Mouse (Mus musculus): ENCODE data around the gene Otof.

Otof gene

DNA sequence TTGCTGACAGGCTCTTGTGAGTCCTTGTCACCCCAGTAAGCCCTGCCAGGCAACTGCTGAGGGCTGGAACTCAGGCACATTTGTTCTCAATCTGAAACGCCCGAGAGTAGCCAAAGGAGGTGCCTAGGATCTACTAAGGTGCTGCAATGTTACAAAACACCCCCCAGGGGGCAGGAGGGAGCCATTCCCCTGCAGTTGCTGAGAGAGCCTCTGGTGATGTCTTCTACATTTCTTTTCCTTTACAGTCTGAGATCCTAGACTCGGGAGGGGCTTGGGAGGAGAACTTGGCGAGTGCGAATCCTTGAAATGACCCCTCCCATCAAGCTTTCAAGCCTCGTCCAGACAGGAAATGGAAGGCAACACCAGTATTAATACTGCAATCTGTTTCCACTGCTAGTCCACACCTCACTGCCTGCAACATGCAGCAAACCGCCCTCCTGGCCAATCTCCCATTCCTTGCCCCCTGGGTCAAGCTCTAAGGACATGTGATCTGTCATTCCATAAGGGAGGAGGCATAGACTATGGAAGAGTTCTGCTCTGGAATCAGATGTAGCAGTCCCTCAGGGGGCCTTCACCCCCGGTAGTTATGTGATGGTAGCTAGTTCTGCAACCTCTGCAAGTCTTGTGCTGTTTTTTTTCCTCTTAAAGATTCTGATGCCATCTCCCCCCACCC lies 38.0 kb downstream of the Otof start:
- peak; percentile 47 for DNase-seq (ENCODE audit: extremely low spot score, low spot score)

DNA sequence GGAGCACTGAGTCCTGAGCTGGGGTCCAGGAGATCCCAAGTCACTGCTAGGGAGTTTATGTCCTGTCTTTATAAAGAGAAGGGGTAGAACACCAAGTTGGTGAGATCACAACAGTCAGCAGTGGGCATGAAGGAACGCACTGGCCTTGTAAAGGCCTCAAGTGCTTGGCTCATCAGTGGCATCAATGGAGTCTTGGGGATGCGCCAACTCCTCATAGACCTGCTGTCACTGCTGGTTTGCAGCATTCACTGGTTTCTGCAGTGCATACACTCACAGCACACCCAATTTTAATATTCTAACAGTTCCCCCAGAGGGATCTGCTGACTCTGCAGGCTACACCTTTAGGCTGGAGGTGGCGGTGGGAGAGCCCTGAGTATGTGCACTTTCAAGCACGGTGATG lies 38.6 kb downstream of the Otof start:
- DNase-seq (ENCODE audit: extremely low spot score, low spot score): no peak

DNA sequence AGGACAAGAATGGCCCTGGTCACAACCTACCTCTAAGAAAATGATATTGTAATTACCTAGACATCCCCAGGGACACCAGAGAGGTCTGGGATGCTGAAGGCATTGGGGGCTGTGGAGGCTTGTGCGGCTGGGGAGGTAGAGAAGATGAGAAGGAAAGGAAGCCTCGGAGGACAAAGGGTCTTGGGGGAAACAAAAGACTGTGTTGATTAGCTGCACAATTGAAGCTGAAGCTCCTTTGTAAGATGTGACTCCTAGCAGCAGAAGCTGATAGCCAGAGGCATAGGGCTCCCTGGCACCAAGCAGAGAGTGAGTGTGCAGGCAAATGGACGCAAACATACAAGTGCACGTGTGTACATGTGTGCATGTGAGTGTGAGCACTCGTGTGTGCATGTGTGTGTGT lies 45.1 kb downstream of the Otof start:
- DNase-seq (ENCODE audit: extremely low spot score, low spot score): no peak

DNA sequence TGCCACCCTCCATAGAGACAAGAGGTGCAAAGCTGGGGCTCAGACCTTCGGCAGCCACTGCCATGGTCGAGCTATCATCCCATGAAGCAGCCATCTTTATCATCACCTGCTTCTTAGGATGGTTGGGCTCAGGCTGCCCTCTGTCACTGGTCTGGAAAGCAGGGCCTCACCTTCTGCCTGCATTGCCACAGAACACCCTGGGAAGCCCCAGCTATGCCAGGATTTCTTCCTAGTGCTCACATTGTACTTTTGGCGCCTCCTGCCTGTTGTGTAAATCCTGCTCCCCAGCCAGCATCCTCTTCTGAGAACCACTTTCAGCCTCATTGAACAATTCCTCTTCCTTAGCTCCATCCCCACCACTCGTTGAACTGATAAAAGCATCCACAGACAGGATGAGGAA lies 45.9 kb downstream of the Otof start:
- DNase-seq (ENCODE audit: extremely low spot score, low spot score): no peak

DNA sequence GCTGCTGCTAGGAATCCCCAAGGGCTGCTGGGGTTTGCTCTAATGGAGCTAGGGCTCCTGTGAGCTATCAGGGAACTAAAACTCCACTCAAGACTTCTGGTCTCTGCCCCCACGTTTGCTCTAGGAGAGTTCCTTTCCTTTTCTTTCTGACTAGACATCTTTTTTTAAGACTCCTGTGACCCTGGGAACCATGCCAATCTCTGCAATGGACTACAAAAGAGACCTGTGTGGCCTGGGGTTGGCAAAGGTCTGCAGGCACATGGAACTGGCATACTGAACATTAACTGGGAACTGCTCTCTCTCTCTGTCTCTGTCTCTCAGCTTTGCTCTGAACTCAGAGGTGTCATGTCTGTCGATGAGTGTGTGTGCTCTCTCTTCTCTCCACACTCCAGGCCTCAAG lies 46.4 kb downstream of the Otof start:
- no peak for DNase-seq (ENCODE audit: extremely low spot score, low spot score)

DNA sequence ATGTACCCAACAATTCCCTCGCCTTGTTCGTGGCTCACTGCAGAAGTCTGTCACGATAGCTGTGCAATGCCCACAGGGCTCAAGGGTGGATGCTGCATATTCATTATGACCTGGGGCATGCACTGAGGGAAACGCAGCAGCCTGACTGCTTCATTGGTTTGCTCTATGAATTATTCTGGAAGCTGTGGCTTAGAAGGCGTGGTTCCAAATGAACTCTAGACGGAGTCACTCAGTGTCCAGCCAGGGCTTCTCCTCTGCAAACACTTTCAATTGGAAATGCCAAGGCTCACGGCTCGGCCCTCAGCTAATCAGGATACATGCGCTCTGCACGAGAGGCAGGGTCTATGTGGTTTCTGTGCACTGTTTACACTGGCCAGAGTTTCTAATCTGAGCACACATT lies 50.2 kb downstream of the Otof start:
- DNase-seq (ENCODE audit: extremely low spot score, low spot score): no peak

DNA sequence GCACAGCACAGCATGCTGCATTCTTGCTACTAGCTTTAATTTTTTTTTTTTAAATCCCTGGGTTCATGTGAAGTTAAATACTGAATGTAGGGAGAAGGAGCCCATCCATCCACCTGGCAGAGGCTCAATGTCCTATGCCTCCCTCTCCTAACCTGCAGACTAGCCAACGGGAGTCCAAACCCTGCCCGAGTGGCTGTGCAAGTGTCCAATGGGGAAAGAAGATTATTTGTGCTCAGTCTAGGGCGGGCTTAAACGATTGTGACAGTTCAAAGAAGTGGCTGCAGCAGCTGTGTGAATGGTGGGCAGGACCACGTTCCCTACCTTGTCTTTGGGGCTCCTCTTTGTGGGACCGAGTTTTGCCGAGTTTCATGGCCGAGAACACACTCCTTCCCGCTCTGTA lies 54.9 kb downstream of the Otof start:
- DNase-seq (ENCODE audit: extremely low spot score, low spot score): no peak

DNA sequence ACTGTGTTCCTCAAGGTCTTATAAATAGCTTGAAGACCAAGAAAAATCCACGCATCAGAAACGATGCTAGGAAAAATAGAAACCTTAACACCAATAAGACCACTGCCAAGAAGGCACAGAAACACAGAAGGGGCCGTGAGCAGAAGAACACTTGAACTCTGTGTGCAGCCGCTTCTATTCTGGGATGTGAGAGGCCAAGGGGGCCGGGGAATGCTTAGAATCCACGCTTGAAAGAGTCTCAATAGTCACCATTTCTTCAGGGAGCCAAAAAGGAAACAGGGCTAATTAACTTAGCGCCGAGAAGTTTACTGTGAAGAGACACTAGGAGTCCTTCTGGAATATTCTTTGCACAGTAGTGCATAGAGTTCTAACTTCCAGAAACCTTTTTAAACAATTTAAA lies 60.6 kb downstream of the Otof start:
- DNase-seq (ENCODE audit: extremely low spot score, low spot score): peak; percentile 21

DNA sequence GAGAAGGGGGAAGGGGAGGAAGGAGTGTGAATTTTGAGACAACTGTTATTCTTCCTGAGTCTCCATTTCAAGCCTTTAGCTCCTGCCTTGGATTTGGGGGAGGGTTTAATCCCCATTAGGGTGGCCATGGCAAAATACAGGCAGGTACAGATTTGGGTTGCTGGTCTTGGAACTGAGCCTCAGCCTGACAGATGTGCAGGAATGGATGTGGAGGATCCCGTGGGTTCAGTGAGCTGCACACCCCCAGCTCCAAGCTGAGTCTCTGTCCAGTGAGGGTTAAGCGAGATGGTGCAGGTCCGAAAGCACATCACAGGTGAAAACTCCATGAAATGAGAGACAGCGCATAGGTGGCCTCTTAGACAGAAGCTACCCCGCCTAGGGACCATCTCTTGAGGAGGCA lies 61.2 kb downstream of the Otof start:
- no peak for DNase-seq (ENCODE audit: extremely low spot score, low spot score)

DNA sequence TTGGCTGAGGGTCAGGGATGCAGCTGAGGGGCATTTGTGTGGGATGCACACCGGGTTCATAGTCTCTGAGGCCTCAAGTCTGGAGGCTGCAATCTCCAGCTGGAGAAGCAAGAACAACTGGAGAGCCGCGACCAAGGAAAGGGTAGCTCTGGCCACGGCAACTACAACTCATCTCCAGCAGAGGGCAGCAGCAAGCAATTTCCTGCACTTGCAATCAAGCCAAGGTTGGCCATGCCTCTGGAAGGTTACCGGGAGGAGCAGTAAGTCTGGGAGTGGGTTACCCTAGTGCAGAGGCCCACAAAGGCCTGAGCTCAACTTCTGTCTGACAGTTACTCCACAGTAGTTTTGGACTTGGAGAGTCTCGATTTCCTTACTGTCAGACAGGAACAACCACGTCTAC lies 70.3 kb downstream of the Otof start:
- DNase-seq (ENCODE audit: extremely low spot score, low spot score): peak; percentile 74

DNA sequence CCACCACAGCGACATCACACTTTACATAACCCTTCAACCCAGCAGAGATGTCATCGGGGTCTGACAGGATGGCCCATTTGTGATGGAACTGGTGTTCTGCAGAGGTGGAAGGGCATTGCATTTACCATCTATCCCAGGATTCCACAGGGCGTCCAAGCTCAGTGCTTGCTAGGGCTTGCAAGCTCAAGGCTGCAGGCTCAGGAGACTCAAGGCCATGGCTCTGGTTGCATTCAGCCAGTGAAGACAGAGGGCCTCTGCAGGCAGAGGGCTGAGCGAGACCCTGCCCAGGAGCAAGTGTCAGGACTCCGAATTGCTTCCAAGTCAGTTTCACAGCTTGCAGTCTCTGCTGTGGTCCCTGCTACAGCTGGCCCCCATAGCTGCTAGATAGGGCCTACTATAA lies 71.9 kb downstream of the Otof start:
- no peak for DNase-seq (ENCODE audit: extremely low spot score, low spot score)

DNA sequence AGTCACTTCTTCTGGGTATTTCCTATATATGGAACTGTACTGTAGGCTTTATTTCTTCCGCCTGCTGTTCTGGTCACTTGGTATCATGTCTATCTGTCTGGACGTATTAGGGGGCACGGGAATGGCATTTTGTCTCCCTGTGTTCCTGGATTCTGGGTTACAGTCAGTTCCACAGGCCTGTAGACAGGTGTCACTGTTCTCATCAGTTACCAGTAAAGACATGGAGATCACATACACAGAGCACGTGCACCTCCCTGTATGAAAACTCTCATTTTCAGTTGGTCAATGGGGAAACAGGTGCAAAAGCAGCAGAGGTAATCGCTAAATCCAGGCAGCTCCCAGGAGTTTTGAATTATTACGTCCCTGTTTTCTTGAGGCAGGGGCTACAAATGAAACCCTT lies 74.0 kb downstream of the Otof start:
- DNase-seq (ENCODE audit: extremely low spot score, low spot score): no peak

DNA sequence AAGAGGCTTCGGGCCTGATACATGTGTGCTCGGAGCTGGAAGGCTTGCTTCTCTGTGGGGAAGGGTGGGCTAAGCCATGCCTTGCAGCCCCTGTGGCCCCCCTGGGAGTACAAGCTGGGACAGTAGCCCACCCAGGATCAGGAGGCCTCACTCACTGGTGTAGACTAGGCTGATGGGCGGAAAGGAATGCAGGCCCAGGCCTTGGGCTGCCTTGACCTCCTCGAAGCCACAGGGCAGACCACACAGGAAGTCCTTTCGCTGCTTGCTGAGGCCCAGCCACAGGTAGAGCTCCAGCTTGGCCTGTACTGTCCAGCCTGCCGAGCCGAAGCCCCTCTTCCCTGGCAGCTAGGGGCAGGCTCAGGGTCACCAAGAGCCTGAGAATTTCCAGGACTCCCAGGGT lies 78.9 kb downstream of the Otof start:
- peak; percentile 18 for DNase-seq (ENCODE audit: extremely low spot score, low spot score)

DNA sequence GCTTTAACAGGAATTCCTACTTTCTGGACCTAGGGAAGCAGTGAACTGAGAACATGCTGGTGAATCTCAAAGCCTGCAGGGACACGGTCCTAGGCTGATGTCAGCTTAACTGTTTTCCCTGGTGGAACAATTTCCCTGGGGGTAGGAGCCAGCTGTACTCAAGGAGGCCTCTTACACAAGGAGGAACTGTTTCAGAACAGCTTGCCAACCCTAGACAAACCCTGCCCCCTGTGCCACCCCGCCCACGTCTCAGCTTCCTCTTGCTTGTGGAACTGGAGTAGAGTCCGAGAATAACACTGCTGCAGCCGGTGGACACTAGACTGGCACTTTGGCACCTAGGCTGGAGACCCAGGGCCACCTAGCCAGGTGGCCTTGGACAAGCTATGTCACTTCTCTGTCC lies 92.3 kb downstream of the Otof start:
- no peak for DNase-seq (ENCODE audit: extremely low spot score, low spot score)

DNA sequence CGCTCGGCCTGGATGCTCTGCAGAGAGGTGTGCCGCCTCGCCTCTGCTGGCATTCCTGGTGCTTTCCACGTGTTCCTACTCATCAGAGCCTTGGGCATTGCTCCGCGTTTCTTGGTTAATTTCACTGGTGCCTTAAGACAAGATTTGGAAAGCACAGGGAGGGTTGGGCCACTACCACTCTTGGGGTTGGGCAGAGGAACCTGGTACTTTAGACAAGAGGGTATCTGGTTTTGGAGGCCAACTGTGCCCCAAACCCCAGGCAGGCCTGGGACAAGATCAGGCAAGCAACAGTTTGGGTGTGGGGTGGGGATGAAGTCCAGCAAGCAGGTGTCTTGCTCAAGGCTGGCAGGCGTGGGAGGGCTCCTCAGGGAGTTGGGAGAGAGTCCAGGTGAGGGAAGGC lies 94.3 kb downstream of the Otof start:
- DNase-seq (ENCODE audit: extremely low spot score, low spot score): no peak

DNA sequence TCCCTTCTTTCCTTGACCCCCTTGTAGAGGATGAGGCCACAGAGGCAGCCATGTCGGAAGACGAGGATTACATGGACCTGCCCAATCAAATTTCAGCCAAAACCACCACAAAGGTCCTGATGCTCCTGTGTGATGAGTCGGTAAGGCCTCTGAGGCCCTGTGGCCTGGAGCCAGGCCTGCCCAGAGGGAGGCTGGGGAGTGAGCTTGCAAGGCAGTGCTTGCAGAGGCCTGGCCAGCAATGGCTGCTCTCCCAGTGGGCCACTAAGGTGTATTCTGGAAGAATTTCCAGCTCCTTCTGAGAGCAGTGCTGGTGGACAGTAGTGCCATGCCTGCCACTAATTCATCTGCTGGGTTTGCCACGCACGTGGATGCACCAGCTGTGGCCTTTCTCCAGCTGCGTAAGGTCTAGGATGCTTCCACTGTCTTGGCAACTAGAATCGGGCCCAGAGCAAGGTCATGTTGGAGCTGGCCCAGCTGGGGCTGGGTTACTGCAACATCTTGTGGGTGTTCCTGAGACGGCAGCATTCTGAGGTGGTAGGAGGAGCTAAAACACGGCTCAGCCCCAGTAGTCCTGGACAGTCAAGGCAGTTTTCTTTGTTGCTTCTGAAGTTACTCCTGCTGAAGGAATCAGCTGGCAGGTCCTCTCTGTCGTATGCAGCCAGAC lies 103.2 kb downstream of the Otof start:
- no peak for DNase-seq (ENCODE audit: extremely low spot score, low spot score)

DNA sequence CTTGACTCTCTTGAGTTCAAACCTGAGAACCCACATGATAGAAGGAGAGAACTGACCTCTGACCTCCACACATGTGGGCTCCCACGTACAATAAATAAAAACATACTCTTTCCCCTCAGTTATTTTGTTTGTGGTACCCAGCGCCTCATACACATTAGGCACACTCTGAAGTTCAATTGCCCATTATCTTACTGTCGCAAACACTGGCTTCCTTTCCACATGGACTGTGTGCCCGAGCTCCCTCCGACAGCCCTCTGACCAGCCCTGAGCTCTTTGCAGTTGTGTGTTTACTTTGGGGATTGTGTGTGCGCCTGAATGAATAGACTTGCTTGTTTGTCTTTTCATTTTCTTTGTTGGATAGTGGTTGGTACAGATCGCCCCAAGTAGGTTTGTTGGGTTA lies 105.1 kb downstream of the Otof start:
- DNase-seq (ENCODE audit: extremely low spot score, low spot score): no peak

DNA sequence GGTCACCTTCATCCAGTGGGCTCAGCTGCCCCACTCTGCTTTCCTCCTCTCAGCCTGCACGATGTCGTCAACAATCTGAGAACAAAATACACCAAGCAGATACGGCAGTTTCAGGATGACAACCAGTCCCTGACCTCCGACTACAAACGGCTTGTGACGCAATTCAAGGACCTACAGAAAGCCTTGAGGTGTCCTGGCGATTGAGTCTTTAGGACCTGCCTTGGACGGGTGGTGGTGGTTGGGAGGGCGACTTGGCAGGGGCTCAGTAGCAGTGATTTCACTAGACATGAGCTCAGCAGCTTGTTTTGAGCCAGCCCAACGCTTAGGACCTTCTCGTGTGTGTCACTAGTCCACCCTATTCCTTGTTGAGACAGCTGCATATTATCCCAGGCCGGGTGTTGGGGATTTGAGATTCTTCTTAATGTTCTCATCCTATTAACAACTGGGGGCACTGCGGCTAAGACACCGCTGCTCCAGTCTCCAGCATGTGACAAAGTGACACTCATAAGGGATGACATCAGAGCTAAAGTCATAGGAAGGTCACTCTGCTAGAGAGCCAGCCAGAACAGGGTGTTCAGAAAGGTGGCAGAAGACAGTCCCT lies 106.1 kb downstream of the Otof start:
- no peak for DNase-seq (ENCODE audit: extremely low spot score, low spot score)

DNA sequence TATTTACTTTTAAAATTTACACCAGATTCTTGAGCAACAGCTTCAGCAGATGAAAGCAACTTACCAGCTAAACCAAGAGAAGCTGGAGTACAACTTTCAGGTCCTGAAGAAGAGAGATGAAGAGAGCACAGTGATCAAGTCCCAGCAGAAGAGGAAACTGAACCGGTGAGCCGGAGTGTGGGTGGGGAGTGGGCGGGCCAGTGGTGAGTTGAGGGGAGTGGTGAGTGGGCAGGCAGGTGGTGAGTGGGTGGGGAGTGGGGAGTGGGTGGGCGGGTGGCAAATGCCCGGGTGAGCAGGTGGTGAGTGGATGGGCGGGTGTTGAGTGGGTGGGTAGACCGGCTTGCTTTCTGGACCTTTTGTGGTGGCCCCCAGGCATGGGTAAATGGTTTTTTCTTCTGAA lies 106.6 kb downstream of the Otof start:
- DNase-seq (ENCODE audit: extremely low spot score, low spot score): no peak

DNA sequence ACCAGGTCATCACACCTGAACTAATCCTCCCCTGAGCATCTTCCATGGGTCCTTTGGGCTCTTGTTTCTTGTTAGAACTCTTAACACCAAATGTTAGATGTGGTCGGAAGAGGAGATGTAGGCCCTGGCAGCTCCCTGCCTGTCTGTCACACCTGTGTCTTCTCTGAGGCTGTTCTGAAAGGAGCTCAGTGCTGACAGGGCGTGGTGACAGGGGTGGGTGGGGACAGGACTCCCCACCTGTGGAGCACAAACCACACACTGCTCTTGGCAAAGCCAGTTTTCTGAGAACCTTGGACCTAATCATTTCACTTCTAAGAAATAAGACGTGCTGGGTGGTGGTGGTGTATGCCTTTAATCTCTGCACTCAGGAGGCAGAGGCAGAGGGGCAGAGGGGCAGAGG lies 108.1 kb downstream of the Otof start:
- DNase-seq (ENCODE audit: extremely low spot score, low spot score): no peak

DNA sequence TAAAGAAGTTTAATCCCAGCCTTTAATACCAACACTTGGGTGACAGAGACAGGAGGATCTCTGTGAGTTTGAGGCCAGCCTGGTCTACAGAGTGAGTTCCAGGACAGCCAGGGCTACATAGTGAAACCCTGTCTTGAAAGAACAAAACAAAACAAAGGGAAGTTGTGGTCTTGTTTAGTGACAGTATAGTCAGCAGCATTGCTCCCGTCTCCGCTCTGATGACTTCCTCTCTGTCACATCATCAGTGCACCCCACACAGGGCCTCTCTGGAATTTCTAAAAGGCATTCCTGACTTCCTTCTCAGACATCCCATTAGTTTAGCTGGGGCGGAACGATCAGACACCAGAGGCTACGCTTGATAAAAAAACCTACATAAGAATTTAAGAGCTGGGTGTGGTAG lies 117.8 kb downstream of the Otof start:
- no peak for DNase-seq (ENCODE audit: extremely low spot score, low spot score)

DNA sequence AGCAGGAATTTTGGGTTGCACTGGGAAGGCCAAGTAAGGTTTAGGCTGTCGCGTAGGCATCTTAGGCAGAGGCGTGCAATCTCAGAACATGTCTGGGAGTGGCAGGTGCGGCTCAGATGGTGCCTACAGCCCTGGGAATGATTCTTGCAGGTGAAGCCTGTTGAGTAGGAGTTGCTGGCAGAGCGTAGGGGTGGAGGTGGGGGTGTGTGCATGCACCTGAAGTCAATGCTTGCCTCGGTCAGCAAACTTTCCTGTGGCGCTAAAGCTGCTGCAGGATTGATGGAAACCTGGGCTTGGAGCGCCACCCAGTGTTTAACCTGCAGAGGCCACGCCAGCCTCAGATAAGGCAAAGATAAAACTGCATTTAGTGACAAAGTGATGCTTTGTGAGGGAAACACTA lies 118.6 kb downstream of the Otof start:
- DNase-seq (ENCODE audit: extremely low spot score, low spot score): peak; percentile 78

DNA sequence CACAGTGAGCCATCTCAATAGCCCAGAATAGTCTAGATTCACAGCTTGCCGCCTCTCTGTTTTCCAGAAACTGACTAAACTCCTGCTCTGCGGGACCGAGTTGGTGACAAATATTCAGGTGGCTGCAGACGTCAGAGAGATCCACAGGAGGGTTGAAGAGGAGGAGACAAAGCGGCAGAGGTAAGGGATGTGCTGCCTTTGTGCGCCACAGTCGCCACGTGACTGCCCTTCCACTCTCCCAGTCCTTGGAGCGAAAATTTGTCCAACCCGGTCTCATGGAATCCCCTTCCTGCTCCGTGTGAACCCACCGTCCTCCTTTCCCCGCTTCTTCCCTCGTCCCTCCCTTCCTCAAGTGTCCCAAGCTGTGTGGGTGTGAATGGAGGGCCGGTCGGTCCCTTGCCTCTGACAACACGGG lies 119.1 kb downstream of the Otof start:
- DNase-seq (ENCODE audit: extremely low spot score, low spot score): no peak

Measured in neural tube, embryonic 10.5 days (tissue).